Mouse (Mus musculus) layer of hippocampus, postnatal 25 days (tissue): Measurements from ENCODE around the gene Pum2. TPM values are rescaled to one million over a fixed set of nuclear protein-coding genes. Genes with fewer than 3 reads are reported as not detected.

Experiments used
- DNase-seq, 2 experiments: peaks; one replicate each; pipeline ENCODE4 v3.0.0; 2022; ENCODE audit warnings: mixed read lengths in 2 of 2, low spot score in 1 of 2; ENCODE audit errors: extremely low spot score in 1 of 2
- total RNA-seq, 2 experiments: library from RNA; stranded (reverse); gene quantifications; 2 replicates each; pipeline ENCODE4 v1.2.3; 2021

Pum2 gene
- total RNA-seq, 2 experiments from 2014 or later: 173 to 176 TPM

DNA sequence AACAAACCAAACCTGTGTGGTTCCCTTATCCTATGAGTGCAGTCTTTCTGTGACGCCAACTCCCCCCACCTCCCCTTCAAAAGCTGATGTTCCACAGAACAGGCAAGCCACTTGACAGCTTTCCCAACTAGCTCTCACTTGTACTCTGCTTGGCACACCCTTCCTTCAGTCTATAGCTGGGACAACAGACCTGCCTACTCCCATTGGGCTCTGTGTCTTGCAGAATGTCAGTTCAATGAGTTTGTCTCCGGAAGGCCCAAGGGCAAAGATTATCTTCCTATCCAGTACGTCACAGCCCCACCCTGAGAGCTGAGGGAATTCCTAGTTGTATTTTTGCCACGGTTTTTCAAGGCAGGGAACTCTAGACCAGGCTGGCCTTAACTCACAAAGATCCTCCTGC is 85.2 kb downstream of the Pum2 start:
- no peak for DNase-seq

DNA sequence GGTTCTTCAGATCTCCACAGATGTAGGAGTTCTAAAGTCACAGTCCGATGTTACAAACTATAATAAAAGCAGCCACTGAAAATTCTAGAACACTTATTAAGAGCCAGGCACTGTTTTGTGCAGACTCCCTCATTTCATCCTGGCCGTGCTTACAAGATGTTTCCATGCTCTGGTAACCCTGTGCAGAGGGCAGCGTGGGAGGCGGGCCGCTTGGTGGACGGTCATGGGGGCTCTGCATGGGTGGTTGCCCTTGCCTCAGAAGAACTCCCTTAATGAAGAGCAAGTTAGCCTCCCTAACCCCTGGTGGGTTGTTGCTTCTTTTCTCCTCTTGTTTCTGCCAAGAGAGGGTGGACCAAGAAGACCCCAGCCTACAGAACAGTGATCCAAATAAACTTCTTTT is 85.8 kb downstream of the Pum2 start:
- DNase-seq: no peak

- DNase-seq: no peak
Observed at GRCm38 (mm10) chr12:8760561-8760960, 86.6 kb downstream of the Pum2 start.

GRCm38 (mm10) chr12:8761058-8761457 is 87.1 kb downstream of the Pum2 start:
- no peak for DNase-seq

GRCm38 (mm10) chr12:8762667-8763066 is 88.7 kb downstream of the Pum2 start:
- DNase-seq: no peak

- DNase-seq: no peak
Observed at GRCm38 (mm10) chr12:8764221-8764930, 90.4 kb downstream of the Pum2 start.

DNA sequence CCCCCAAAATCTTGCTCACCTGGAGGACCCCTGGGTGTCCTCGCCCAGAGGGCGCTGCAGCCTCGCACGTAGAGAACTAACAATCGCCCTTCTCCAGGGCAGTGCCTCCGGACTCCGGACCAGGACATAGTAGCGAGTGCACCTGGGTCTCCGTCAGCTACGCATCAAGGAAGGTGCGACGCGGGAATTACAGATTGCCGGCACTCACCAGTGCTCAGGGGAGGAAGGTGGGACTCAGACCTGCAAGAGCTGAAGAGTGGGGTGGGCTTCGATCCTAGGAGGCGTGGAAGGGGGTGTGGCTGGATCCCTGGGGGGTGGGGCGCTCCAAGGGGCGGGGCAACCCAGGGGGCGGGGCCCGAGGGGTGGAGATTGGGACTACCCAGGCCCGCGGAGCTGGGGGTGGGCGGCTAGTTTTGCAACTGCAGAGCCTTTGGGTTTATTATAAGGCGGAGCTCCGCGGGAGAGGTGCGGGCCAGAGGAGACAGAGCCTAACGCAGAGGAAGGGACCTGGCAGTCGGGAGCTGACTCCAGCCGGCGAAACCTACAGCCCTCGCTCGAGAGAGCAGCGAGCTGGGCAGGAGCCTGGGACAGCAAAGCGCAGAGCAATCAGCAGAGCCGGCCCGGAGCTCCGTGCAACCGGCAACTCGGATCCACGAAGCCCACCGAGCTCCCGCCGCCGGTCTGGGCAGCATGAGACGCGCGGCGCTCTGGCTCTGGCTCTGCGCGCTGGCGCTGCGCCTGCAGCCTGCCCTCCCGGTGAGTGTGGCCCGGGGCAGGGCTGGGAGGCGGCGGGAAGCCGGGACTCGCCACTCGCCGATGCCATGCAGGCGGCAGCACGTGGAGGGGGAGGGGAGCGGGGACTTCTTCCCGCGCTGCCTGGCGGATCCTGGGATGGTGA is 97.3 kb downstream of the Pum2 start, which contains the start of gene Sdc1:
Gene Sdc1, plus strand, starts transcription at position 378 of the 898 bp plus-strand sequence.
- peak; percentile 32 to 48 for DNase-seq

- DNase-seq: no peak
Observed at GRCm38 (mm10) chr12:8771844-8772380, 98.0 kb downstream of the Pum2 start.

DNA sequence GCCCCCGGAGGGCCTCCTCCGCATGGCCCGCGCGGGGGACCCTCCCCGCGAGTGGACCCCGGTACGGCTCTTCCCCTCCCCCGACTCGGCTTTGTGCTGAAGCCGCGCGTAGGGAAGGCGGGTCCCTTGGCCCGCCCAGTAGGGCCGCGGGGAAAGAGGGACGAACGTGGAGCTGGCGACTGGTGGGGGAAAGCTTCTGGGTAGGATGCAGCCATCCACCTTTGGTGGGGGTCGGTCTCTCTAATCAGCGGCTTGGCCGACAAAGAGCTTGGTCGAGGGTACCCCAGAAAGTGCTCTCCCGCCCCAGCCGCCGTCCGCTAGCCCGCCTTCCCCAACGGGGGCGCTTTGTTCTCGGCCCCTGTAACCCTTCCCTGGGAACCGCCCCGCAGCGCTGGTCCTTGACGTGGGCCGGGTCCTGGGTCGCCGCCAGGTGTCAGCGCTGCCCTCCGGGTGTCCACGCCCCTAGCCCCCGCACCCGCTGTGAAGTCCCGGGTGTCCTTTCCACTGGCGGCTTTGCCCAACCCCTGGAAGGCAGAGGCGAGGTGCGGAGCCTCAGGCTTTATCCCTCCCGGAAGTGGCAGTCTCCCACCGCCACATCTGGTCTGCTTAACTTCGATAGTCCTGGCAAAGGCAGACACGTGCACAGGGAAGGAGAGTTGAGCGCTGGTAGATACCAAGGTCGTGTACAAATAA is 98.7 kb downstream of the Pum2 start:
- DNase-seq: no peak

GRCm38 (mm10) chr12:8773336-8773735 is 99.4 kb downstream of the Pum2 start:
- DNase-seq: no peak

DNA sequence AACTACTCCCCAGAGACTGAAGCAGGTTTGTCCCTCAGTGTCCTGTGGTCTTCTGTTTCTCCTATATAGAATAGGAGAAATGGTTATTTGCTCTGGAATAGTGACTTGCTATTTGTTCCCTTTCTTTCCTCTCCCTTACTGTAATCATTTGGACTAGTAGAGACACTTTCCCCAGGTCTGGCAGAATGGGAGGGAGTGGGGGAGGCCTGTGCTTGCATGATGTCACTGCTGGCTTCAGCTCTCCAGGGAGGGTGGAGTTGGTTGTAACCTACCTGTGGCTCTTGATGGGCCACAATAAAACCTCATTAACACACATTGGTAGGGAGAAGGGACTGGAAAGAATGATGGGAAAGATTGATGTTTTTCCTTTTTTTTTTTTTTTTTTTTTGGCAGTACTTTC is 100.2 kb downstream of the Pum2 start:
- no peak for DNase-seq

DNA sequence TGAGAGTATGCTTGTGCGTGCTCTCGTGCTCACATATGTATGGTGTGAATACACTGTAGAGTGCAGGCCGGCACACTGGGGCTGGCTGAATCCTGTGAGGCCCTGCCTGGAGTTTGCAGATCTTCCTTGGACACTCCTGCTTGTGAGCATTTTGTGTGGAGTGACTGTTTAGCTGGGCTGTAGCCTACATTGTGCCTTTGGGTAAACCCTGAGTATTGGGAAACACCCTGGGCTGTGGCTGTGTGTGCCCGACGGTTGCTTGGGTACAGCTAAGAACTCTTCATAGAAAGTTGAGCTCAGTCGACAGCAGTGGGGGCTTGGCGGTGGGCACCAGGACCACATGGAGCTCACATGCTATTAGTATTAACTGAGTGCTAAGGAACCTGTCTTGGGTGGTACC is 102.3 kb downstream of the Pum2 start:
- DNase-seq: no peak

DNA sequence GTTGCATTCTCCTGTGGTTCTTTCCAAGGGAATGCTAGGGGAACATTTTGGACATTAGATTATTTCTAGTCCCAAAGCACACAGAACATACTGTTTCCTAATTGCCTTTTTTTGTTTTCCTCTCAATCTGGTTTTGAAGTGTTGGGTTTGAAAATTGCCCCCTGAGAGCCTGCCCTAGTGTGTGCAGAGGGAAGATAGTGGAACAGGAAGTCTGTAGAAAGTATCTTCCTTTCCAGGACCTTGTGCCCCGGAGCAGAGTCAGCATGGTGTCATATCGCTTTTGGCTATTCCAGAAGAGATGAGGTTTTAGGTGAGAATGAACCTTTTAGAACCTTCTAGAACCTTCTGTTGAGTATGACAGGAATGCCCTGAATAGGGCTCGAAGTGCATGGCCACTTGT is 102.8 kb downstream of the Pum2 start:
- DNase-seq: no peak

DNA sequence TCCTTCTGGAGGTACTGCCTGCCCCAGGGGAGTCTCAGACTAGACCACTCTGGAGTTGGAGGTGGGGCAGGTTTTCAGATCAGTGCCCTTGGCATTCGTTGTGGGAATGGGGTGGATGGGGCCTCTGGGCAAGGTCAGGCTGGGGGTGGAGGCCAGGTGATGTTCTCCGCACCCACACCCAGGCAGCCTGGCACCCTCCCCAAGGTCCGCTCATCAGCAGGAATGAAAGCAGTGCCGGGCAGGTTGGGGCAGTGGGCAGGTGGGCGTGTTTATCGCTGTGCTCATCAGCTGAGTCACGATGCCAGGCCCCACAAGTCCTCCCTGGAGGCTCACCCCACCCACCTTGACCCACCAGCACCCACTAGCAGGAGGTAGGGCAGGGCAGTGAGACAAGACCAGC is 104.2 kb downstream of the Pum2 start:
- DNase-seq: no peak

GRCm38 (mm10) chr12:8779851-8780250 is 105.9 kb downstream of the Pum2 start:
- no peak for DNase-seq

- no peak for DNase-seq
Observed at GRCm38 (mm10) chr12:8781121-8781520, 107.2 kb downstream of the Pum2 start.

GRCm38 (mm10) chr12:8781681-8782378 is 107.9 kb downstream of the Pum2 start:
- DNase-seq: no peak

GRCm38 (mm10) chr12:8782565-8782964 is 108.6 kb downstream of the Pum2 start:
- no peak for DNase-seq

GRCm38 (mm10) chr12:8784189-8784588 is 110.3 kb downstream of the Pum2 start:
- no peak for DNase-seq

DNA sequence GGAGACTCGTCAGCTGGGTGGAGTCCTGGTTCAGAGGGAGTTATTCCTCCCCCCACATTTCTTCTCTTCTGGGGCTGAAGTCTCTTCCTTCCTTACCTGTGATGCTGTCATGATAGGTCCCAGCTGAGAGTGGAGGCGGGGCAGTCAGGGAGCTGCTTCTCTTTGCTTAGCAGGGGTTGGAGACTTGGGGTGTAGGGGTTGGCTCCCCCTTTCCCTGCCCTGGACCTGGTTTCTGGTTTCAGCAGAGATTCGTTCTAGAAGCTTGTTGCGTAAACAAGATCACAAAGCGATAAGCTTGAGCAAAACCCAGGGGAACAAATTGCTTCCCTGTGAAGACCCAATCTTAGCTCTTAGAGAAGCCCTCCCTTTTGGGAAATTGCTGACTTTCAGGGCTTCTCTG is 112.5 kb downstream of the Pum2 start:
- no peak for DNase-seq
